Mouse (Mus musculus) lung, adult 18-20 months (tissue): ENCODE results near the gene Bysl.

Experiments
- DNase-seq, 2 experiments: peaks; one replicate each; pipeline ENCODE4 v3.0.0; 2022; ENCODE audit warnings: mixed read lengths in 2 of 2

Gene Bysl

DNA sequence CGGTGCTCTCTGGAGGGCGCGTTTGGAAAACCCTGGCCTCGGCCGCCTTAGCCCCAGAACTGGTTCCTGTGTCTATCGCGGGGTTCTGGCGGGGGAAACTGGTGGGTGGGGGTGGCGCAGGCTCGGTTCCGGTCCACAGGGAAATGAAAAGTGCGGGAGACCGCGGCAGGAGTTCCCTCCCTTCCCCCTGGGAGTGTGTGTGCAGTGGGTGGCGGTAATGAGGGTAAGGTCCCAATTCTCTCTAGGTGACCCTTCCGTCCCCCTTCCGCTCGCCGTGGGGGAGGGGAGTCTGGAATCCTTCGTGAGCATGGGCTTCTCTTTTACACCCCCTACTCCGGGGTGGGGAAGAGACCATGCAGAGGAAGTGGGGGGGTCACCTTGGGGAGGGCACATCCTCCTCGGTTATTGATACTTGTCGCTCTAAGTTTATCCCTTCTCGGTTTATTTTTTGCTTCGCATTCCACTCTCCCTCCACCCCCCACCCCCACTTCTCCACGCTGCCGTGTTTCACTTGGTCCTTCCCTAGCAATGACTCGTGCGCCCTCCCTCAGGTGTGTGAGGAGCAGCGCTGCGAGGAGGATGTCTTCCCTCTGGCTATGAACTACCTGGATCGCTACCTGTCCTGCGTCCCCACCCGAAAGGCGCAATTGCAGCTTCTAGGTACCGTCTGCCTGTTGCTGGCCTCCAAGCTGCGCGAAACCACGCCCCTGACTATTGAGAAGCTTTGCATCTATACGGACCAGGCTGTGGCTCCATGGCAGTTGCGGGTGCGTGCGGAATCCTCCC, 16.9 kb downstream of the Bysl start:
- DNase-seq: peak; percentile 54 to 56

DNA sequence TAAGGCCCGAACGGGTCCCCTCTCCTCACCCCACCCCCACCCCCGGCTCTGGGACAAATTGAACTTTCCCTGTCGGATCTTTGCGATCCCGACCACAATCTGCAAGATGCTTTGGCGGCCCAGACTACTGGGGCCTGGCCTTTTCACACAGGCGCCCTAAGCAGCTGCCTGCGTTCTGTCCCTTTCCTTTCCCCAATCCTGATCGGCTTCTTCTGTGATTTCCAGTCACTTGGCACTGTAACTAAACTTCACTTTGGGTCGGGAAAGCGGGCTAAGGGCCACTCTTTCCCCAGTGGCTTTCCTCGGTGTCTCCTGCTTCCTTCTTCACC, 17.5 kb downstream of the Bysl start:
- DNase-seq: no peak

DNA sequence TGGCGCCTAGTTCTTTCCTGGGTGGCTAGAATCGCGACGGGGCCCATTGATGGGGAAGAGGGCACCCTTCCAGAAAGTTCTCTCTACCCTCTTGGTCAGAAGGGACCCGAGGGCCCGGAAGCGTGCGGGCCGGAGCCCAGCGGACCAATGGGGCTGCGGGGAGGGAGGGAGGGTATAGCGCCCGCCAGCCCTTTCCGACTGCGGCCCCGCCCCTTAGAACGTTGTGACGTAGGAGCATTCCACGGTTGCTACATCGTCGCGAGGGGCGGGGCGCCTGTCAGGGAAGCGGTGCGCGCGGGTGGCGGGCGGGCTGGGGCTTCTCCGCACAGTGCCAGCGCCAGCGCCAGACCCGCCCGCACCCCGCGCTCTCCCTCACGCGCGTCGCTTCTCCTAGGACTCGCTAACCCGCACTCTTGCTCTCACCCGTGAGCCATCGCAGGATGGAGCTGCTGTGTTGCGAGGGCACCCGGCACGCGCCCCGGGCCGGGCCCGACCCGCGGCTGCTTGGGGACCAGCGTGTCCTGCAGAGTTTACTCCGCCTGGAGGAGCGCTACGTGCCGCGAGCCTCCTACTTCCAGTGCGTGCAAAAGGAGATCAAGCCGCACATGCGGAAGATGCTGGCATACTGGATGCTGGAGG, 18.0 kb downstream of the Bysl start:
- DNase-seq: peak; percentile 93 to 95

DNA sequence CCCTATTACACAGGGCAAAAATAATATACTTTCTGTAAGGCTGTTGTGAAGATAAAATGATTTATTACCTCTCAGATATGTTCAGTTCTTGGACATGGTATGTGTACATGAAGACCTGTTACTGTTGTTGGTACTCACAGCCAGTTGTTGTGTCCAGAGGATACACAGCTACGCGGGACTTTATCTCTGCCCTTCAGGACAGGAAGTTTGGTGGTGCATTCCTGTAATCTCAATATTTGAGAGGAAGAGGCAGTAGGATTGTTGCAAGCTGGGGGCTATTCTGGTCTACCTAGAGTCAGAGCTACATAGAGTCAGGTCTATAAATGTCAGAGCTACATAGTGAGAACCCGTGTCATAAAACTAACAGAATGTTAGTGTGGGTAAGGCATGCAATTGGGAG, 20.2 kb downstream of the Bysl start:
- DNase-seq: no peak

DNA sequence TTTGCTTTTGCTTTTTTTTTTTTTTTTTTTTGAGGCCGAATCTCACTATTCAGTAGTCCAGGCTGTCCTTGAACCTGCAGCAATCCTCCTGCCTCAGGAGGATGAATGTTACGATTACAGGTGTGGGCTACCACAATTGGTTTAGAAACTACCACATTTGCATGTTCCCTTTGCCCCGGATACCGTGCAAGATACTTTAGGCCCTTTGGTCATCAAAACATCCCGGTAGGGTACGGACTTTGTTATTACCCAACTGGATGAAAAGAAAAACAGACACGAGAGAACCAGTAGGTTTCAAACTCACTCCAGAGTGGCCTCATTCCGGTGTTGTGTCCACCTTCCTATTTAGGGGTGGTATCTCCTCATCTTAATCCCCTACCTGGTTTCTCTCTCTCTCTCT, 22.8 kb downstream of the Bysl start:
- DNase-seq: no peak

DNA sequence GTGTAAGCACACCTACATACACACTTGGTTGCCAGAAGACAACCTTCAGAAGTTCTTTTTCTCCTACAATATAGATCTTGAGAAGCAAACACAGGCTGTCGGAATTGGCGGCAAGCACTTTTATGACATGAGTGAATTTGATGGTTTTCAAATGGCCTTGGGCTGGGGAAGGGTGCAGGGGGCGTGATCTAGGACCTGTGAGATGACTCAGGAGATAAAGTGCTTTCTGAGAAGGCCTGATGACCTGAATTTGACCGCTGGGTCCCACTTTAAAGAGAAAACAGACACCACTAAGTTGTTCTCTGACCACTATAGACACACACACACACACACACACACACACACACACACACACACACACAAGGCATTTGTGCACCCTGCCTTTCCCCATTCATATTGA, 30.3 kb downstream of the Bysl start:
- DNase-seq: no peak

DNA sequence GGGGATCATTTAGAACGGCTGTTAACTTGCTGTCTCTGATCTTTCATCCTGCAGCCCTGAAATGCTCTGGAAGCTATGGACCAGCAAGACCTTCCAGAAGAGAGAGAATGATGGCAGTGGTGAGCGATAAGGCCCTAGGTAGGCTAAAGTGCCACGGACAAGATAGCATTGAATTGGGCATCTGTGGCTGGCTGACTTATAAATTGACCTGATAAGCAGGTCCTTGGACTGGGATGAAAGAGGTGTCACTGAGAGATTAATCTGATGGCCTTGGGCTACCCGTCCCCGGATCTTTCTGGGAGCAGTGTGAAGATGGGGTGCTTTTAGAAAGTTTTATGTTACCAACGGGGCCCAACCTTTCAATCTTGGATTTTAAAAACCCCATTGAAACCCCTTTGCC, 32.6 kb downstream of the Bysl start:
- no peak for DNase-seq

DNA sequence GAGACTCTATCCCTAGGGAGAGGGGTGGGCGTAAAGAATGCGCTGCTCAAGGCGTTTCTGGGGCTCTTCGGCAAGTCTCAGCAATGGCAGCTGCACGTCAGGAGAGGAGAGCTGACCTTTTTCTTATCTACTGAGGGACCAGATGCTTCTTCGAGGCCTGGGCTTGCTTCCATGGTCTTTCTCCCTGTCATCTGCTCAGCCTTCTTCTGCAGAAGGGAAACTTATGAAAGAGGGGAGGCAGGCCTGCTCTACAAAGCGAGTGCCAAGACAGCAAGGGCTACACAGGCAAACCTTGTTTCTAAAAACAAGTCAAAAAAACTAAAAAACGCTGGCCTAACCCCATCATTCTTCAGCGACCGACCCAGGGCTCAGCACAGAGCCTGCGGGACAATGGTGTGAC, 36.5 kb downstream of the Bysl start:
- DNase-seq: no peak

DNA sequence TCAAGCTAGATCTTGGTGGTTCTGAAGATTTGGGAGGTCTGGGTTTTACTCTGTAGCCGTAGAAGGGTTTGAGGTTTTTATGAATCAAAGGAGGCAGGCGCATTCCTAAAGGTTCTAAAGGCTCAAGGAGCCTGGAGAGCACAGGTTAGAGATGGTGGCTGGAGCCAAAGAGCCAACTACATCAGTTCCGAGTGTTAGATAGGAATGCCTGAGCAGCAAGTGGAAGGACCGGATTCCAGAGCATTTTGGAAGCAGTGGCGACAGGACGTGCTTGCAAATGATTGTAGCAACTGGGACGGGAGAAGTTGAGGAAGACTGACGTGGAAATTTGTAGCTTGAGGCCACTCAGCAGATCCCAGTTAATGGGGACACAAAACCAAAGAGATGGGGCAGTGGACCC, 37.3 kb downstream of the Bysl start:
- DNase-seq: peak; percentile 73 to 79

DNA sequence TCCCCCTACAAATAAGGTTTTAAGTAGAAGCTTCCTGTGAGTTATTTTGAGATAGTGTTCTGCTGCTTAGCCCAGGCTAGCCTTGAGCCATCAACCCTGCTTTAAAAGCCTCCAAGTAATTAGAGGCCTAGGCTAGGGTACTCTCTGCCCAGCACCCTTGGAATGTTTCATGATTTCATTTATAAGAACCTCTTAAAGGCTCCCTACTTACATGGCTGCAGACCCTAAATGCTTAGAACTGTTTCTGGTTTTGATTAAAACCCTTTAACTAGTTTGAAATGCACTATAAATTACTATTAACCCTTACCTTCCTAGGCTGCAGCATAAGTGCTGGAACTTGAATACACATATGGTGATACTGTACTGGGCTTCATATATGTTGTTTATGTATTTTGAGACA, 38.9 kb downstream of the Bysl start:
- DNase-seq: no peak

DNA sequence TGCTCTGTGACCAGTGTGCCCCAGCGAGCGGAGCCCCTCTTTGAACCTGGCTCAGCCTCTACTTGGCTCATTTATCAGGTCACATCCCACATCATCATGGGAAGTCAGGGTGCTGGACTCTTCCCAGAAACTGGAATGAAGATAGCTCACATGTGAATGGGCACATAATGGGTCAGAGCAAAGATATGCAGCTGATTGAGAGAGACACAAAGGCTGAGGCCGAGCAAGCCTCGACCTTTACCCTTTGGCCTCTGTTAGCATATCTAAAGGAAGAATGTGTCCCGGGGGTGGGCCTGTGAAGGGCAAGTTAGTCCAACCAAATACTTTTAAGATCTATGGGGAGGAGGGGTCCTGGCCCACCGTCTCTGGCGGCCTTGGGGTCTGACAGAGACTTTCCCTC, 39.7 kb downstream of the Bysl start:
- no peak for DNase-seq

DNA sequence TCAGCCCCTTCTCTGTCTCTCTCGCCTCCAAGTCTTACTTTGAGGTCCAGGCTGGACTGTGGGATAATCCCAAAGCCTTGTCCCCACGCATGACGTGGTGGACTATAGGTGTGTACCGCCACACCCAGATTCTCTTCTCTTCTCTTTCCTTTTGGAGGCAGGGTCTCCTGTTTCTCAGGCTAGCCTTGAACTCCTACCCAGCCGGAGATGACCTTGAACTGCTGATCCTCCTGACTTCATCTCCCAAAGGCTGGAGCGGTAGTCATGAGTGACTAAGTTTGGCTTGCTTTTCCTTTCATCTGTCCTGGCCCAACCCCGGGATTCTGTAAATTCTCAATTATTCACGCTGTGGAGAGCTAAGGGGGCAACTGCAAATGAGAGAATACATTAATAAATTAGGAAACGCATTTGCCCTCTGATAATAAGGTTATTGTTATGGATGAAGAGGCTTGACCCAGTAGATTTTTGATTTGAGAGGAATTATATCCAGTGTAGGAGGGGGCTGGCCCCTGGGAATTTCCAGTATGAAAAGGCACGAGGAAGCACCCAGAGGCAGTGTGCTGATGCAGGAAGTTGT, 42.3 kb downstream of the Bysl start:
- no peak for DNase-seq

DNA sequence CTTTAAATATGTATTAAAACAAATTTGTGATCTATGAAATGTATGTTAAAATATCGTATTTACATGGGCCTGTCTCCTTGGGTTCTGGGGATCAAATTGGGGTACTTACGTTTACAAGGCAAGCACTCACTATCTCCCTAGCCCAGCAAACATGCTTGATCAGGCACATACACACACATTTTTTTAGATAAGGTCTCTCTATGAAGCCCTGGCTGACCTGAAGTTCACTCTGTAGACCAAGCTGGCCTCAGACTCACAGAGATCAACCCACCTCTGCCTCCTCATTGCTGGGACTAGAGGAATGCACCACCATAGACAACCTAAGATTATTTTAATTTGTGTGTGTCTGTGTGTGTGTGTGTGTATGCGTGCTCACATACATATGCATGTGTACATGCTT, 42.9 kb downstream of the Bysl start:
- DNase-seq: no peak

DNA sequence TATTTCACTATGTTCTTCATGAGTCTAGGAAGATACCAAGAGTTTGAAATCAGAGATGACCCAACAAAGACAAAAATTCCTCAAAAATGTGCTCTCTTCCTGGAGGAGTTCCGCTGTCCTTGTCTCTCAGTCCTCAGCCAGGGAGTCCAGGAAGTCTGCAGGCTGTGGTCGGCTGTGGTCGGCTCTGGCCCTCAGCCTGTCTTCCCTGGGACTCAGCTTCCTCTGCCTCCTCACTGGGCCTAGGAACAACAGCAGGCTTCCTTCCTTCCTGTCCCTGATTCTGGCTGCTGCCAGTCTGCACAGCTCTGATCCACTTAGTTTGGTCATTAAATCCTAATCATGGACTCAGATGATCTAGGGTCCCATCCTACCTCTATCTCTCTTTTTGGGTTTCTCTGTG, 44.0 kb downstream of the Bysl start:
- peak in 1 of 2 experiments; percentile 23 for DNase-seq

DNA sequence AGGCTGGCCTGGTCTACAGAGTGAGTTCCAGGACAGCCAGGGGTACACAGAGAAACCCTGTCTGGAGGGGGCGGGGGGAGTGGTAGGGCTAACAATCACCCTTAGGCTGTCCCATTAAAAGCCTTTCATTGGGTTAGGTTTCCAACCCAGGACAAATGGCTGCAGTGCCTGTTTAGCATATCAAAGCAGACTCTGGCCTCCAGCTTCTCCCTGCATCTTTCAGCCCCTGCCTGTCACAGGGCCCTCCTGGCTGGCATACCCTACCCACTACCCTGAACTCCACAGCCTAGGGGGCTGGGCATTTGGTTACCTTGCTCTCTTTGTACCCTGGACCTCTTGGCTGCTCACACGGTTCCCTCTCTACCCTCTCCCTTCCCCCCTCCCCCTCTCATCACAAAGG, 45.2 kb downstream of the Bysl start:
- DNase-seq: no peak

DNA sequence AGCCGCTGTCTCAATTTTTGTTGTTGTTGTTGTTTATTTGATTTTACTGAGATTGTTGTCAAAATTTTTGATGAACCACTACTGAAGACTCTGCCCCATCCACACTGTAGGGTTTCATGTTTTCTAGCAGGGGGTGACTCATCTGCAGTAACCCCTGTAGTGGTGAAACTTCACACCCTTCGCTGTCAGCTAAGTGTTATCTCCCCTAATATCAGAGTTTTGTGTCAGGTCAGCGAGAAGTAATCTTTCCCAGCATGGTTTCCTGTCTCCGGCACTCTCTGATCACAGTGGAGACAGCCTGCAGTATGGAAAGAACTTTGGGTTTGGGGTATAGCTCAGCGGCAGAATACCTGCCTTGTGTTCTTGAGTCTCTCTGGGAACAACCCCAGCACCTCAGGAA, 46.7 kb downstream of the Bysl start:
- no peak for DNase-seq

DNA sequence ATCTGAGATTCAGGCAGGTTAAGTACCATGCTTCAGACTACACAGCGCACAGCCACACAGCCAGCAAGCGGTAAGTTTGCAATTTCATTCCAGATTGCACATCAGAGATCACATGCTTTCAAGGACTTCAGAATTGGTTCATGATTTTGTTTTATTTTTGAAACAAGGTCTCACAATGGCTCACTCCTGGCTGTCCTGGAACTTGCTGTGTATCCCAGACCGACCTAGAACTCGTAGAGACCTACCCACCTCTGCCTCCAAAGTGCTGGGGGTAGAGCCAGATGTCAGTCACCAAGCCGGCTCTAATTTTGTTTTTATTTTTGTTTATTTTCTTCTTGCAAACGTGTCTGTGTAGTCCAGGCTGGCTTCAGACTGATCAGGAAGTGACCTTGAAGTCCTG, 48.4 kb downstream of the Bysl start:
- DNase-seq: no peak

DNA sequence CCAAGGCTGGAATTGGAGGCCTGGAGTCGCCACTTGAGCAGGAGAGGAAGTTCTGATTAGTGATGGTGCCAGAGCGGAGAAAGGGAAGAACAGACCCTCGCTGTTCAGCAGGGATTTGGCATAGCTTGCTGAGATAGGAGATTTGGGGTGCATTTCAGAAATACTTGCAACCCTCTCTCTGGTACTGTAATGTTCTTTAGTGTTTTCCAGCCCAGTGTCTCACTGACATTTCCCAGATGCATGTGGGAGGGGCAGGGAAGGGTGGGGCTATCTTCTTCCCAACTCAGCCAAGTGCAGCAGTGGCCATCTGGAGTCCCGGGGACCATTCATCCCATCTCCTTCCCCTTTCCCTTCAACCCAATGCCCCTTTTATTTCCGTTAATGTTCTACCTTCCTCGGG, 51.6 kb downstream of the Bysl start:
- peak in 1 of 2 experiments; percentile 23 for DNase-seq

DNA sequence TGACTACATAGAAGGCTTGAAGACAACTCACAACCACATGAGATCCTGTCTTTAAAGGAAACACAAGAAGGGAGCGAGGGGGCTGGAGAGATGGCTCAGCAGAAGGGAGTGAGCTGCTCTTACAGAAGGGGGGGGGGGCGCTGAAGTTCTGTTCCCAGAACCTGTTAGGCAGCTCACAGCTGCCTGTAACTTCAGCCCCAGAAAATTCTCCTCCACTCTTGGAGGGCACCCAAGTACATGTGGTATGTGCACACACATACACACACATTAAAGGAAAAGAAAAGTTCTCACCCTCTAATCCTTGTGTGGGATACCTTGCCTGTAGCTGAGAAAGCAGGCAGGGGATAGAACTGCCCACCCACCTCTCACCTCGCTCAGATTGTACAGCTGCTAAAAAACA, 54.1 kb downstream of the Bysl start:
- peak in 1 of 2 experiments; percentile 39 for DNase-seq

DNA sequence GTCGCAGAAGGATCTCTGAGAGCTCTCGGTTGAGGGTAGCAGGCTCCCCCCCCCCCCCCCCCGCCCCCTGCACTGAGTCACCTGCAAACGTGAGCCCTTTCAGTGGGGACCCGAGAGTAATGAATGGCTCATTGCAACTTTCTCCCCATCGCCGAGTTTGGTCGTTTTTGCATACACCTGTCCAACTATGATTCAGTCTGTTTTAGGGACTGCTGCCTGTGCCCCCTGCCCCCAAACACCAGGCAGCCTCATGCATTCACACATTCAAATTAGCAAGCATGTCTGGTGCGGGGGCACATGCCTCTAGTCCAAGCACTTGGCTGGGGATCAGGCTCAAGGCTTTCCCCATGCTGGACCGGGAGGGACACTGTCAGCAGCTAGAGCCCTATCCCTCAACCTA, 56.7 kb downstream of the Bysl start:
- DNase-seq: no peak

DNA sequence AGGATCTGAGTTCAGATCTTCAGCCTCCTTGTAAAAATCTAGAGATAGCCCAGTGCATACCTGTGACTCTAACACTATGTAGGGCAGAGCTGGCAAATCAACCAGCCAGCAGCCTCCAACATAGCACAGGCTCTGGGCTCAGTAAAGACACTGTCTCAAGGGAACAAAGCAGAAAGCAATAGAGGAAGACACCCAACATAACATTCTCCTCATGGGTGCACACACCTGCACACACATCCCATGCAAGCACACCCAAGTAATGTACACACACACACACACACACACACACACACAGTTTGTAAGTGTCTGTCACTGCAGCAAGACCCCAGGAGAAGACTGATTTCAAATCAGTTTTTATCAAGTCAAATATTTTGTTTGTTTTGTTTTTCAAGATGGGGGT, 58.3 kb downstream of the Bysl start:
- DNase-seq: no peak

DNA sequence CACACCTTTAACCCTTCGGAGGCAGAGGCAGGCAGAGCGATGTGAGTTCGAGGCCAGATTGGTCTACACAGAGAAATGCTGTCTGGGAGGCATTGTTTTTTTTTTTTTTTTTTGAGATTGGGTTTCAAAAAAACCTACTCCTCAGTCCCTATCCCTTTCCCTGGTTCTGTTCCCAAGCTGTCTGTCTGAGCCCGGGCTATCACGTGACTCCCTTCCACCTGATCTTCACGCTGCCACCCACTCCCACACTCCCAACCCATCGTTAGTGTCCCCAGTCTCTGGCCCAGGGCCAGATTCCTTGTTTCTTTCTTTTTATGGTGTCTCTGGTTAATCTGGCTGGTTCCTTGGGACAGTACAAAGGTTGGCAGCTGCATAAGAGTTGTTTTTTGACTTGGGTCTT, 60.2 kb downstream of the Bysl start:
- no peak for DNase-seq
